28 mouse cellular contexts compared by ENCODE assay signal in genomic region chr8:58313482-58313881, GRCm38 (mm10).
"Had no signal": no experiment of that assay in that cellular context is flagged by ENCODE, and none has a peak within 500 bp of the region (broad histone marks: within the 10 kb centered on the region; RNA-seq: fewer than 3 reads in every experiment).

No protein-coding gene starts in this region.

- ATAC-seq: hindbrain, postnatal 0 days; intestine, embryonic 16.5 days; liver, postnatal 0 days had no signal

- H3K9me3 ChIP-seq: heart, embryonic 10.5 days; heart, embryonic 12.5 days; hindbrain, embryonic 10.5 days; hindbrain, embryonic 12.5 days; hindbrain, embryonic 15.5 days; kidney, embryonic 15.5 days; limb, embryonic 10.5 days; limb, embryonic 12.5 days; liver, embryonic 13.5 days; liver, embryonic 15.5 days had no signal

- H3K27me3 ChIP-seq: heart, embryonic 12.5 days; hindbrain, embryonic 12.5 days; hindbrain, embryonic 15.5 days; kidney, embryonic 15.5 days; limb, embryonic 12.5 days; liver, embryonic 13.5 days; liver, embryonic 15.5 days had no signal

- H3K4me2 ChIP-seq: heart, embryonic 12.5 days; hindbrain, embryonic 12.5 days; hindbrain, embryonic 15.5 days; kidney, embryonic 15.5 days; limb, embryonic 12.5 days; liver, embryonic 11.5 days; liver, embryonic 13.5 days; liver, embryonic 15.5 days had no signal

- H3K4me1 ChIP-seq: heart, embryonic 10.5 days; heart, embryonic 12.5 days; hindbrain, embryonic 10.5 days; hindbrain, embryonic 12.5 days; hindbrain, embryonic 15.5 days; kidney, embryonic 15.5 days; limb, embryonic 10.5 days; limb, embryonic 12.5 days; liver, embryonic 13.5 days; liver, embryonic 15.5 days had no signal

- H3K4me3 ChIP-seq: heart, embryonic 10.5 days; heart, embryonic 12.5 days; hindbrain, embryonic 10.5 days; hindbrain, embryonic 12.5 days; hindbrain, embryonic 15.5 days; kidney, embryonic 15.5 days; limb, embryonic 10.5 days; limb, embryonic 12.5 days; liver, embryonic 13.5 days; liver, embryonic 15.5 days had no signal

- DNase-seq: gastrocnemius, postnatal 10 days; gastrocnemius, postnatal 25 days; heart, adult 18-20 months; heart, postnatal 10 days; heart, postnatal 4 days; kidney, adult 11 months; kidney, adult 2 months; kidney, adult 9 months; kidney, postnatal 14 days; kidney, postnatal 36 days; layer of hippocampus, adult 9-11 months; layer of hippocampus, postnatal 36 days; liver; liver, embryonic 13.5 days; liver, postnatal 0 days had no signal

- H3K27ac ChIP-seq: heart, embryonic 10.5 days; hindbrain, embryonic 10.5 days; hindbrain, embryonic 12.5 days; hindbrain, embryonic 15.5 days; hindbrain, postnatal 0 days; kidney, embryonic 15.5 days; kidney, postnatal 0 days; limb, embryonic 10.5 days; limb, embryonic 12.5 days; liver, embryonic 13.5 days; liver, embryonic 15.5 days had no signal

- H3K9ac ChIP-seq: heart, embryonic 12.5 days; hindbrain, embryonic 12.5 days; hindbrain, embryonic 15.5 days; kidney, embryonic 15.5 days; limb, embryonic 12.5 days; liver, embryonic 13.5 days; liver, embryonic 15.5 days; liver, postnatal 0 days had no signal

- H3K36me3 ChIP-seq: heart, embryonic 10.5 days; heart, embryonic 12.5 days; hindbrain, embryonic 10.5 days; hindbrain, embryonic 12.5 days; hindbrain, embryonic 15.5 days; kidney, embryonic 15.5 days; limb, embryonic 10.5 days; limb, embryonic 12.5 days; liver, embryonic 13.5 days; liver, embryonic 15.5 days had no signal
